Mouse (Mus musculus): Measurements from ENCODE around the gene Gm20388. TPM values are rescaled to one million over a fixed set of nuclear protein-coding genes. Genes with fewer than 3 reads are reported as not detected.
"Not testable (repeated sequence)": the region's sequence is repeated elsewhere in the genome, so short reads cannot be mapped to it uniquely, and the experiment has no call there.

Gm20388 gene
- total RNA-seq, 1 experiment = 27.0 TPM

GRCm38 (mm10) chr8:123954246-123954645, 4043.6 kb downstream of the Gm20388 start:
- in situ Hi-C loops (cut with MboI; ENCODE audit: low sequenced_read_pairs in 2 of 2, unreplicated experiment in 2 of 2) = no loop called here
- TF ChIP-seq ZNF384 (IDR thresholded peaks at IDR 0.05; ENCODE audit: low read depth, low read length) (no peak), MAFK (IDR thresholded peaks at IDR 0.05; ENCODE audit: insufficient read depth, low read depth, low read length) (no peak), CHD2 (IDR thresholded peaks at IDR 0.05; ENCODE audit: low read depth, low read length) (no peak), ZC3H11A (IDR thresholded peaks at IDR 0.05; ENCODE audit: borderline replicate concordance, low read depth, low read length) (no peak), HCFC1 (IDR thresholded peaks at IDR 0.05; ENCODE audit: borderline replicate concordance, insufficient read depth, low read length) (no peak)
- no peak for DNase-seq (ENCODE audit: low read depth, low spot score)
- Histone ChIP-seq H3K4me3 (ENCODE audit: insufficient read depth in 1 of 2, low read depth in 1 of 2, low read length in 2 of 2, poor library complexity in 1 of 2, severe bottlenecking in 1 of 2) (no peak overlapping the region), H3K36me3 (ENCODE audit: control insufficient read depth, insufficient read depth, low read length, poor library complexity, severe bottlenecking) (peaks cover 8% of the 10 kb centered on the region; the same call in 1 of the 2 replicates), H3K9me3 (ENCODE audit: control insufficient read depth, insufficient read depth, low read depth, low read length) (no peaks in the 10 kb centered on the region), H3K4me1 (ENCODE audit: control insufficient read depth in 2 of 2, insufficient read depth in 2 of 2, low read length in 2 of 2, poor library complexity in 1 of 2) (peaks cover 0 to 2% of the 10 kb centered on the region in 2 experiments; a peak in 1 of 4 replicates), H3K27ac (ENCODE audit: insufficient read depth, low read depth, low read length, poor library complexity, severe bottlenecking) (no peak overlapping the region), H3K9ac (ENCODE audit: insufficient read depth, low read depth, low read length, poor library complexity, severe bottlenecking) (no peak overlapping the region)

GRCm38 (mm10) chr8:123958130-123958529, 4047.5 kb downstream of the Gm20388 start:
- H3K9ac ChIP-seq (ENCODE audit: insufficient read depth, low read depth, low read length, poor library complexity, severe bottlenecking) = no peak overlapping the region
- H3K4me1 ChIP-seq (ENCODE audit: control insufficient read depth in 2 of 2, insufficient read depth in 2 of 2, low read length in 2 of 2, poor library complexity in 1 of 2) = no peaks in the 10 kb centered on the region
- no peaks in the 10 kb centered on the region for H3K9me3 ChIP-seq (ENCODE audit: control insufficient read depth, insufficient read depth, low read depth, low read length)
- peaks cover 14% of the 10 kb centered on the region; the same call in 1 of the 2 replicates for H3K36me3 ChIP-seq (ENCODE audit: control insufficient read depth, insufficient read depth, low read length, poor library complexity, severe bottlenecking)
- no peak for TF ChIP-seq ZC3H11A (IDR thresholded peaks at IDR 0.05; ENCODE audit: borderline replicate concordance, low read depth, low read length)
- no peak for TF ChIP-seq ZNF384 (IDR thresholded peaks at IDR 0.05; ENCODE audit: low read depth, low read length)
- no peak for TF ChIP-seq CHD2 (IDR thresholded peaks at IDR 0.05; ENCODE audit: low read depth, low read length)
- no peak for TF ChIP-seq MAFK (IDR thresholded peaks at IDR 0.05; ENCODE audit: insufficient read depth, low read depth, low read length)
- TF ChIP-seq HCFC1 (IDR thresholded peaks at IDR 0.05; ENCODE audit: borderline replicate concordance, insufficient read depth, low read length) = no peak
- no peak for DNase-seq (ENCODE audit: low read depth, low spot score)
- H3K4me3 ChIP-seq (ENCODE audit: insufficient read depth in 1 of 2, low read depth in 1 of 2, low read length in 2 of 2, poor library complexity in 1 of 2, severe bottlenecking in 1 of 2) = no peak overlapping the region
- no peak overlapping the region for H3K27ac ChIP-seq (ENCODE audit: insufficient read depth, low read depth, low read length, poor library complexity, severe bottlenecking)
- in situ Hi-C loops (cut with MboI; ENCODE audit: low sequenced_read_pairs in 2 of 2, unreplicated experiment in 2 of 2) = no loop called here

DNA sequence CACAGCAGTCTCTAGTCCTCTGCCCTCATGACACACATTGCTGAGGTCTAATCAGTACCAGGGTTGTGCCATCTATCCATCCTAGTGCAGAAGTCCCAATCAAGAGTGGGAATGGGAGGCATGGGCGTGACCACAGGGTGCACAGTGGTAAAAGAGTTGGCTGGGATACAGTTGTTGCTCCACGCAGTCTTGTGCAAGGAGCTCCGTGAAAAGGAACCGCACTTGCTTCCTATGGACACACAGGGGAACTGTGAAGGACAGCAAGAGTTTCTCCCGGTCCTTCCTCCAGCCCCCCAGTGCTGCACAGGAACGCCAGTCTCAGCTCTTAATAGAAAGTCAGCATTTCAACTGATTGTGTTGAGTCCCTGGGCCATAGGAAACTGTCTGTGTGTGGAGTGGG, 4048.8 kb downstream of the Gm20388 start:
- TF ChIP-seq MAFK (IDR thresholded peaks at IDR 0.05; ENCODE audit: insufficient read depth, low read depth, low read length) = no peak
- TF ChIP-seq CHD2 (IDR thresholded peaks at IDR 0.05; ENCODE audit: low read depth, low read length) = no peak
- no peak for TF ChIP-seq ZC3H11A (IDR thresholded peaks at IDR 0.05; ENCODE audit: borderline replicate concordance, low read depth, low read length)
- TF ChIP-seq ZNF384 (IDR thresholded peaks at IDR 0.05; ENCODE audit: low read depth, low read length) = no peak
- no peak for TF ChIP-seq HCFC1 (IDR thresholded peaks at IDR 0.05; ENCODE audit: borderline replicate concordance, insufficient read depth, low read length)
- Histone ChIP-seq H3K36me3 (ENCODE audit: control insufficient read depth, insufficient read depth, low read length, poor library complexity, severe bottlenecking) (peaks cover 11% of the 10 kb centered on the region; the same call in 1 of the 2 replicates), H3K4me3 (ENCODE audit: insufficient read depth in 1 of 2, low read depth in 1 of 2, low read length in 2 of 2, poor library complexity in 1 of 2, severe bottlenecking in 1 of 2) (no peak overlapping the region), H3K4me1 (ENCODE audit: control insufficient read depth in 2 of 2, insufficient read depth in 2 of 2, low read length in 2 of 2, poor library complexity in 1 of 2) (no peaks in the 10 kb centered on the region), H3K9me3 (ENCODE audit: control insufficient read depth, insufficient read depth, low read depth, low read length) (no peaks in the 10 kb centered on the region), H3K9ac (ENCODE audit: insufficient read depth, low read depth, low read length, poor library complexity, severe bottlenecking) (no peak overlapping the region), H3K27ac (ENCODE audit: insufficient read depth, low read depth, low read length, poor library complexity, severe bottlenecking) (no peak overlapping the region)
- in situ Hi-C loops (cut with MboI; ENCODE audit: low sequenced_read_pairs in 2 of 2, unreplicated experiment in 2 of 2) = no loop called here
- DNase-seq (ENCODE audit: low read depth, low spot score) = no peak

GRCm38 (mm10) chr8:123960056-123960455, 4049.4 kb downstream of the Gm20388 start:
- no peak overlapping the region for H3K9ac ChIP-seq (ENCODE audit: insufficient read depth, low read depth, low read length, poor library complexity, severe bottlenecking)
- no peak overlapping the region for H3K4me3 ChIP-seq (ENCODE audit: insufficient read depth in 1 of 2, low read depth in 1 of 2, low read length in 2 of 2, poor library complexity in 1 of 2, severe bottlenecking in 1 of 2)
- in situ Hi-C loops (cut with MboI; ENCODE audit: low sequenced_read_pairs in 2 of 2, unreplicated experiment in 2 of 2) = no loop called here
- H3K27ac ChIP-seq (ENCODE audit: insufficient read depth, low read depth, low read length, poor library complexity, severe bottlenecking) = no peak overlapping the region
- H3K4me1 ChIP-seq (ENCODE audit: control insufficient read depth in 2 of 2, insufficient read depth in 2 of 2, low read length in 2 of 2, poor library complexity in 1 of 2) = no peaks in the 10 kb centered on the region
- DNase-seq (ENCODE audit: low read depth, low spot score) = no peak
- peaks cover 10% of the 10 kb centered on the region; the same call in 1 of the 2 replicates for H3K36me3 ChIP-seq (ENCODE audit: control insufficient read depth, insufficient read depth, low read length, poor library complexity, severe bottlenecking)
- H3K9me3 ChIP-seq (ENCODE audit: control insufficient read depth, insufficient read depth, low read depth, low read length) = no peaks in the 10 kb centered on the region
- TF ChIP-seq HCFC1 (IDR thresholded peaks at IDR 0.05; ENCODE audit: borderline replicate concordance, insufficient read depth, low read length) = no peak

GRCm38 (mm10) chr8:123960556-123960955, 4049.9 kb downstream of the Gm20388 start:
- H3K36me3 ChIP-seq (ENCODE audit: control insufficient read depth, insufficient read depth, low read length, poor library complexity, severe bottlenecking) = peaks cover 10% of the 10 kb centered on the region; the same call in 1 of the 2 replicates
- in situ Hi-C loops (cut with MboI; ENCODE audit: low sequenced_read_pairs in 2 of 2, unreplicated experiment in 2 of 2); H3K27ac ChIP-seq (ENCODE audit: insufficient read depth, low read depth, low read length, poor library complexity, severe bottlenecking): not testable (repeated sequence)

More at GRCm38 (mm10) chr8:123960556-123960955, 4049.9 kb downstream of the Gm20388 start:
- H3K9me3 ChIP-seq (ENCODE audit: control insufficient read depth, insufficient read depth, low read depth, low read length); DNase-seq (ENCODE audit: low read depth, low spot score); H3K4me3 ChIP-seq (ENCODE audit: insufficient read depth in 1 of 2, low read depth in 1 of 2, low read length in 2 of 2, poor library complexity in 1 of 2, severe bottlenecking in 1 of 2); H3K4me1 ChIP-seq (ENCODE audit: control insufficient read depth in 2 of 2, insufficient read depth in 2 of 2, low read length in 2 of 2, poor library complexity in 1 of 2); H3K9ac ChIP-seq (ENCODE audit: insufficient read depth, low read depth, low read length, poor library complexity, severe bottlenecking): not testable (repeated sequence)
